Mouse (Mus musculus) lung, adult 10 weeks (tissue): ENCODE data around the gene Pdrg1. TPM values are rescaled to one million over a fixed set of nuclear protein-coding genes. Genes with fewer than 3 reads are reported as not detected.

Experiments used
- polyA plus RNA-seq: library from polyadenylated mRNA; stranded (reverse); fragments of 350-450 nt; fragmentation: Illumina TruSeq; extraction: RNeasy Lipid Tissue Mini Kit (QIAGEN cat#74804); gene quantifications from one replicate; pipeline ENCODE4 v1.2.3, GENCODE M21; 2014; ENCODE audit warnings: low read depth, low replicate concordance; ENCODE audit not compliant: insufficient read depth

Pdrg1 gene
- polyA plus RNA-seq: 90.4 TPM

GRCm38 (mm10) chr2:153014758-153015593 is at the start of gene Pdrg1:
Gene Pdrg1 (minus strand): TSS chr2:153015427.

GRCm38 (mm10) chr2:153031126-153032082 is 16.2 kb upstream of the Pdrg1 start, which contains the start of gene Xkr7:
Gene Xkr7 (plus strand): TSS chr2:153031852.

GRCm38 (mm10) chr2:152962091-152962793 is 53.0 kb downstream of the Pdrg1 start, which contains the start of gene Ttll9:
Gene Ttll9 (plus strand): TSS chr2:152962485.

Other genes with a start within 250 kb of the Pdrg1 start
- 66.6 TPM for gene Bcl2l1, start 183.7 kb downstream of the Pdrg1 start, polyA plus RNA-seq
- gene Tpx2, start 167.5 kb downstream of the Pdrg1 start, polyA plus RNA-seq: 1.0 TPM
- 0.24 TPM for gene Mylk2, start 104.1 kb downstream of the Pdrg1 start, polyA plus RNA-seq
- gene Foxs1, start 82.2 kb downstream of the Pdrg1 start, polyA plus RNA-seq: 5.9 TPM
- not detected for gene Dusp15, start 63.7 kb downstream of the Pdrg1 start, polyA plus RNA-seq
- 2.7 TPM for gene Ttll9, start 52.9 kb downstream of the Pdrg1 start, polyA plus RNA-seq
- gene Xkr7, start 16.4 kb upstream of the Pdrg1 start, polyA plus RNA-seq: not detected
- gene Ccm2l, start 50.5 kb upstream of the Pdrg1 start, polyA plus RNA-seq: 20.7 TPM
- 34.3 TPM for gene Hck, start 93.0 kb upstream of the Pdrg1 start, polyA plus RNA-seq
- 20.0 TPM for gene Tm9sf4, start 145.9 kb upstream of the Pdrg1 start, polyA plus RNA-seq
- 3.5 TPM for gene Tspyl3, start 210.0 kb upstream of the Pdrg1 start, polyA plus RNA-seq
- 4.8 TPM for gene Plagl2, start 226.0 kb upstream of the Pdrg1 start, polyA plus RNA-seq
- gene Pofut1, start 226.1 kb upstream of the Pdrg1 start, polyA plus RNA-seq: 9.7 TPM